Mouse (Mus musculus) myocyte (in vitro differentiated cells): Measurements from ENCODE around the gene Echs1. TPM values are rescaled to one million over a fixed set of nuclear protein-coding genes. Genes with fewer than 3 reads are reported as not detected.
A peak's percentile ranks its signal among the peaks of the same experiment; 100 is the strongest.

ENCODE experiments used
- H3K27me3 ChIP-seq: one replicate; pipeline ENCODE4 v1.6.1; 2011; ENCODE audit not compliant: control insufficient read depth, insufficient read depth, insufficient read length
- H3K36me3 ChIP-seq: one replicate; pipeline ENCODE4 v1.6.1; 2011; ENCODE audit not compliant: control insufficient read depth, insufficient read depth
- H3K4me2 ChIP-seq: one replicate; pipeline ENCODE4 v1.6.1; 2011; ENCODE audit warnings: low read depth, control low read depth
- H3K4me3 ChIP-seq: one replicate; pipeline ENCODE4 v1.5.1; 2011; ENCODE audit warnings: mild to moderate bottlenecking, control low read depth, moderate library complexity
- H3K79me2 ChIP-seq: one replicate; pipeline ENCODE4 v1.6.1; 2011; ENCODE audit not compliant: control insufficient read depth, insufficient read depth
- H3ac ChIP-seq: one replicate; pipeline ENCODE4 v1.6.1; 2011; ENCODE audit not compliant: control insufficient read depth, insufficient read length
- CEBPB ChIP-seq: IDR thresholded peaks from 2 replicates; pipeline ENCODE4 v1.6.1; 2011; ENCODE audit warnings: mild to moderate bottlenecking, moderate library complexity; ENCODE audit not compliant: poor library complexity, insufficient read depth, severe bottlenecking
- E2F4 ChIP-seq: IDR thresholded peaks from one replicate; pipeline ENCODE4 v1.6.1; 2011; ENCODE audit warnings: mild to moderate bottlenecking, control low read depth, moderate library complexity; ENCODE audit not compliant: insufficient read depth
- MAX ChIP-seq: IDR thresholded peaks from one replicate; pipeline ENCODE4 v1.6.1; 2011; ENCODE audit warnings: low read depth, mild to moderate bottlenecking, control low read depth
- MYOD1 ChIP-seq, 3 experiments: IDR thresholded peaks; one replicate each; pipeline ENCODE4 v1.6.1; 2011; ENCODE audit warnings: control low read depth in 2 of 3, low read depth in 2 of 3, mild to moderate bottlenecking in 2 of 3, moderate library complexity in 1 of 3; ENCODE audit not compliant: insufficient read length in 2 of 3, control insufficient read depth in 1 of 3
- MYOG ChIP-seq, 3 experiments: IDR thresholded peaks; one replicate each; pipeline ENCODE4 v1.6.1; 2011; ENCODE audit warnings: control low read depth in 2 of 3, low read depth in 2 of 3, mild to moderate bottlenecking in 2 of 3; ENCODE audit not compliant: insufficient read length in 2 of 3, control insufficient read depth in 1 of 3, insufficient read depth in 1 of 3
- POLR2A ChIP-seq: IDR thresholded peaks from one replicate; pipeline ENCODE4 v1.6.1; 2011; ENCODE audit warnings: low read depth, mild to moderate bottlenecking, control low read depth, moderate library complexity; ENCODE audit not compliant: insufficient read length
- POLR2AphosphoS2 ChIP-seq: IDR thresholded peaks from one replicate; pipeline ENCODE4 v1.6.1; 2011; ENCODE audit warnings: low read depth, control low read depth; ENCODE audit not compliant: insufficient read length
- REST ChIP-seq: IDR thresholded peaks from one replicate; pipeline ENCODE4 v1.6.1; 2011; ENCODE audit warnings: mild to moderate bottlenecking, control low read depth, moderate library complexity; ENCODE audit not compliant: insufficient read depth, insufficient read length
- SRF ChIP-seq: IDR thresholded peaks from one replicate; pipeline ENCODE4 v1.6.1; 2011; ENCODE audit warnings: low read depth; ENCODE audit not compliant: control insufficient read depth, insufficient read length
- TCF12 ChIP-seq: IDR thresholded peaks from one replicate; pipeline ENCODE4 v1.6.1; 2011; ENCODE audit warnings: mild to moderate bottlenecking, control low read depth; ENCODE audit not compliant: poor library complexity, insufficient read depth, severe bottlenecking
- TCF3 ChIP-seq: IDR thresholded peaks from one replicate; pipeline ENCODE4 v1.6.1; 2011; ENCODE audit warnings: low read depth, control low read depth; ENCODE audit not compliant: insufficient read length
- USF1 ChIP-seq: IDR thresholded peaks from one replicate; pipeline ENCODE4 v1.6.1; 2011; ENCODE audit warnings: low read depth, mild to moderate bottlenecking, control low read depth, moderate library complexity
- polyA plus RNA-seq: library from polyadenylated mRNA; unstranded; fragments of >200 nt; fragmentation: generic; extraction: Trizol; gene quantifications from one replicate; pipeline ENCODE4 v1.2.1, GENCODE M21; 2012; ENCODE audit warnings: missing spikeins

Gene Echs1
- polyA plus RNA-seq, 1 experiment = 125 TPM

DNA sequence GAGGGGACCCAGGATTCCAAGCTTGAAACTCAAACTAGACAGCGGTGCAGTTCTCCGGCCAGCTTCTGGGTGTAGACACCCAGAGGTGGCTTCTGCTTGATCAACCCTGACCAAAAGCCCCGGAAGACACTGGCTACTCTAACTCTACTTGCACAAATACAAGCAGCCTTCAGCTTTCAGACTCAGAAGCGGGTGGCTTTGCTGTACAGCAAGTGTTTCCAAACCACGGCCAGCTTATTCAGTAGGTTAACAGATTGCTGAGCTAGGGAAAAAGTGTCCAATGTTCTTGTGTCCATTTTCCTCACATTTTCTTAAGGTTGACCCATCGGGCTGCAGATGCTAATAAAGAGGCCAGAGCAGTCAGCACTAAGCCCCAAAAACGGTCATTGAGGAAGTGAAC, 57.7 kb downstream of the Echs1 start:
- no peaks in the 10 kb centered on the region for H3K79me2 ChIP-seq
- H3K27me3 ChIP-seq = peaks cover 13% of the 10 kb centered on the region
- H3ac ChIP-seq = no peak overlapping the region
- peak overlapping the region; percentile 6 for H3K4me3 ChIP-seq
- H3K4me2 ChIP-seq = peak overlapping the region; percentile 69
- H3K36me3 ChIP-seq = no peaks in the 10 kb centered on the region
- no peak for TF ChIP-seq E2F4
- TF ChIP-seq TCF3 = no peak
- TF ChIP-seq POLR2AphosphoS2 = no peak
- TF ChIP-seq TCF12 = no peak
- TF ChIP-seq POLR2A = no peak
- no peak for TF ChIP-seq MAX
- no peak for TF ChIP-seq MYOG (IDR thresholded peaks at IDR 0.05; ENCODE audit: control insufficient read depth in 1 of 3, insufficient read depth in 1 of 3, insufficient read length in 2 of 3, low read depth in 2 of 3)
- no peak for TF ChIP-seq REST
- no peak for TF ChIP-seq USF1
- TF ChIP-seq MYOD1 (IDR thresholded peaks at IDR 0.05; ENCODE audit: control insufficient read depth in 1 of 3, insufficient read length in 2 of 3, low read depth in 2 of 3) = no peak
- TF ChIP-seq SRF = no peak
- TF ChIP-seq CEBPB = no peak

DNA sequence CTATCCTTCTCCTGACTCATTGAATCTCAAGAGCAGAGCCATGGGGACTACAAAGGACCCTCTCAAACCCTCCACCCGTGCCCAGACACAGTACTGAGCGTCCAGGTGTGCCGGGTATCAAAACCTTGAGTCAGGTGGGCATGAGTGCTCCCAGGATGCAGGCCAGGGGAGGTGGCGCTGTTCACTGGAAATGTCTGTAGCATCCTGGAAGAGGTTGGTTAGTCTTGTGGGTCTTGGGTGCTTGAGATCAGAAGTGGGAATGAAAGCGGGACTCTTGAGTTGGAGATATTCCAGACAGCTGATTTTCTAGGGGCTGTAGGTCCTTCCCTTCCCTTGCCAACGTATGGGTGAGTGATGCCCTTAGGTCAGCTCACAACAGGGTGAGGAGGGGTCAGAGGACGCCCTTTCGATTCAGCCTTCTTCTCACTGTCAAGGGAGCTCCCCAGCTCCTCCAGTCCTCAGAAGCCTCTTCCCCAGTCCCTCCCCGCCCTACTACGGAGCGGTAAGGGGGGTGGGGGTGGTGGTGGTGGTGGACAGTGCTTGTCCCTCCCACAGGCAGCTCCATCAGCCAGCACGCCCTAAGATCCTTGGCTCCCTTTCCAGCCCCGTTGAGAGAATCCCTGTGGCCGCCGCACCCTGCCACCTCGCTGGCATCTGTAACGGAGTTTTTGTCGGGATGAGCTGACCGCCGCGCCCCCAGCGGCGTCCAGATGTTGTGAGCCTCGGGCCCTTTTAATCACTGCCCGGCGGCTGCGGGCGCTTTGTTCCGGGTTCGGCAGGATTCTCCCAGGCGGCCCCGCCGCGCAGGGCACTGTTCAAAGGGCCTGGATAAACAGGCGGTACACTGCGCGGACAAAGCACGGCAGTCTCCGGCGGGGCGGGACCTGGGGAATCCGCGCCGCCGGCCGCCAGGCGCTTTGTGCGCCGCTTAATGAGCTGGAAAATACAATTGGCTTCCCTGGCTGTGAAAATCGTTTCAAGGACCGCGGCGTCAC, 58.6 kb downstream of the Echs1 start:
- TF ChIP-seq E2F4 (no peak), TCF12 (no peak), MYOG (IDR thresholded peaks at IDR 0.05; ENCODE audit: control insufficient read depth in 1 of 3, insufficient read depth in 1 of 3, insufficient read length in 2 of 3, low read depth in 2 of 3) (no peak), POLR2A (no peak), MAX (no peak), USF1 (no peak), TCF3 (no peak), CEBPB (no peak), SRF (no peak), MYOD1 (IDR thresholded peaks at IDR 0.05; ENCODE audit: control insufficient read depth in 1 of 3, insufficient read length in 2 of 3, low read depth in 2 of 3) (no peak), REST (no peak), POLR2AphosphoS2 (no peak)
- Histone ChIP-seq H3K27me3 (peaks cover 11% of the 10 kb centered on the region), H3K36me3 (no peaks in the 10 kb centered on the region), H3K79me2 (no peaks in the 10 kb centered on the region), H3ac (no peak overlapping the region), H3K4me2 (peak overlapping the region; percentile 69), H3K4me3 (peak overlapping the region; percentile 6)

Other genes starting within 250 kb of the Echs1 start
- 0.01 TPM for gene Kndc1, start 221.8 kb downstream of the Echs1 start, polyA plus RNA-seq
- not detected for gene Utf1, start 172.7 kb downstream of the Echs1 start, polyA plus RNA-seq
- 0.13 TPM for gene 6430531B16Rik, start 137.7 kb downstream of the Echs1 start, polyA plus RNA-seq
- gene Adam8, start 123.9 kb downstream of the Echs1 start, polyA plus RNA-seq = 2.3 TPM
- 25.2 TPM for gene Zfp511, start 80.1 kb downstream of the Echs1 start, polyA plus RNA-seq
- 22.1 TPM for gene Tubgcp2, start 79.8 kb downstream of the Echs1 start, polyA plus RNA-seq
- gene Msx3, start 67.4 kb downstream of the Echs1 start, polyA plus RNA-seq = 0.05 TPM
- gene Caly, start 33.9 kb downstream of the Echs1 start, polyA plus RNA-seq = not detected
- gene Prap1, start 23.1 kb downstream of the Echs1 start, polyA plus RNA-seq = not detected
- 9.5 TPM for gene Fuom, start 14.0 kb downstream of the Echs1 start, polyA plus RNA-seq
- 7.0 TPM for gene Paox, start 677 bp downstream of the Echs1 start, polyA plus RNA-seq
- 23.3 TPM for gene Mtg1, start 21.1 kb upstream of the Echs1 start, polyA plus RNA-seq
- not detected for gene Sprn, start 38.4 kb upstream of the Echs1 start, polyA plus RNA-seq
- gene Olfr522, start 48.3 kb upstream of the Echs1 start, polyA plus RNA-seq = not detected
- gene Olfr523, start 56.7 kb upstream of the Echs1 start, polyA plus RNA-seq = not detected
- not detected for gene Olfr524, start 89.5 kb upstream of the Echs1 start, polyA plus RNA-seq
- not detected for gene Cd163l1, start 101.8 kb upstream of the Echs1 start, polyA plus RNA-seq
- 0.12 TPM for gene 5830411N06Rik, start 130.8 kb upstream of the Echs1 start, polyA plus RNA-seq
- gene Olfr525, start 204.4 kb upstream of the Echs1 start, polyA plus RNA-seq = not detected
- gene Olfr527, start 217.5 kb upstream of the Echs1 start, polyA plus RNA-seq = not detected
- not detected for gene Olfr60, start 245.2 kb upstream of the Echs1 start, polyA plus RNA-seq